Mouse (Mus musculus) thymus, postnatal 36 days (tissue): ENCODE data around the gene H2al1f.
"Not testable (repeated sequence)": the region's sequence is repeated elsewhere in the genome, so short reads cannot be mapped to it uniquely, and the experiment has no call there.

ENCODE experiments used
- DNase-seq, 2 experiments: peaks; one replicate each; pipeline ENCODE4 v3.0.0; 2022; ENCODE audit warnings: mixed read lengths in 2 of 2

H2al1f gene

GRCm38 (mm10) chrX:11314858-11315257, at the start of gene H2al1f:
H2al1f (plus strand) TSS chrX:11315158.
- not testable (repeated sequence) for DNase-seq

- no peak for DNase-seq
These were observed 47.2 kb upstream of the H2al1f start for GRCm38 (mm10) chrX:11267791-11268190.

- DNase-seq, result no peak
These were observed 45.9 kb upstream of the H2al1f start for GRCm38 (mm10) chrX:11269074-11269473.

GRCm38 (mm10) chrX:11273190-11273589, 41.8 kb upstream of the H2al1f start:
- no peak for DNase-seq

- no peak for DNase-seq
These were observed 37.9 kb upstream of the H2al1f start for GRCm38 (mm10) chrX:11277083-11277482.

GRCm38 (mm10) chrX:11280741-11281140, 34.2 kb upstream of the H2al1f start:
- DNase-seq, result no peak

- no peak for DNase-seq
These were observed 26.6 kb upstream of the H2al1f start for GRCm38 (mm10) chrX:11288306-11288882.

- no peak for DNase-seq
These were observed 25.7 kb upstream of the H2al1f start for GRCm38 (mm10) chrX:11289244-11289643.

GRCm38 (mm10) chrX:11298957-11299356, 16.0 kb upstream of the H2al1f start, which contains the start of gene H2al1a:
H2al1a (plus strand) TSS chrX:11299257.
- DNase-seq, result not testable (repeated sequence)

- DNase-seq, result not testable (repeated sequence)
These were observed 12.8 kb upstream of the H2al1f start, which contains the start of gene H2al1b for GRCm38 (mm10) chrX:11302132-11302531. H2al1b (plus strand) TSS chrX:11302432.

- DNase-seq, result not testable (repeated sequence)
These were observed 9.6 kb upstream of the H2al1f start, which contains the start of gene H2al1c for GRCm38 (mm10) chrX:11305355-11305754. H2al1c (plus strand) TSS chrX:11305655.

GRCm38 (mm10) chrX:11308524-11308923, 6.4 kb upstream of the H2al1f start, which contains the start of gene H2al1d:
H2al1d (plus strand) TSS chrX:11308824.
- not testable (repeated sequence) for DNase-seq

GRCm38 (mm10) chrX:11311634-11312033, 3.3 kb upstream of the H2al1f start, which contains the start of gene H2al1e:
H2al1e (plus strand) TSS chrX:11311934.
- DNase-seq, result not testable (repeated sequence)

- DNase-seq, result not testable (repeated sequence)
These were observed 3.0 kb downstream of the H2al1f start, which contains the start of gene H2al1g for GRCm38 (mm10) chrX:11317956-11318355. H2al1g (plus strand) TSS chrX:11318256.

GRCm38 (mm10) chrX:11321192-11321591, 6.2 kb downstream of the H2al1f start, which contains the start of gene H2al1h:
H2al1h (plus strand) TSS chrX:11321492.
- DNase-seq, result not testable (repeated sequence)

GRCm38 (mm10) chrX:11324359-11324758, 9.4 kb downstream of the H2al1f start, which contains the start of gene H2al1i:
H2al1i (plus strand) TSS chrX:11324659.
- not testable (repeated sequence) for DNase-seq

GRCm38 (mm10) chrX:11327522-11327921, 12.6 kb downstream of the H2al1f start, which contains the start of gene H2al1j:
H2al1j (plus strand) TSS chrX:11327822.
- not testable (repeated sequence) for DNase-seq

GRCm38 (mm10) chrX:11345762-11346161, 30.8 kb downstream of the H2al1f start:
- no peak for DNase-seq

- no peak for DNase-seq
These were observed 31.8 kb downstream of the H2al1f start for GRCm38 (mm10) chrX:11346756-11347155.

GRCm38 (mm10) chrX:11360823-11361222, 45.9 kb downstream of the H2al1f start:
- DNase-seq, result no peak

GRCm38 (mm10) chrX:11361261-11361660, 46.3 kb downstream of the H2al1f start:
- no peak for DNase-seq

- DNase-seq, result no peak
These were observed 48.9 kb downstream of the H2al1f start for GRCm38 (mm10) chrX:11363890-11364289.
